ENCODE assay signal across 14 mouse cellular contexts in genomic region chr13:28557032-28557570, GRCm38 (mm10).
A peak's percentile ranks its signal among the peaks of the same experiment; 100 is the strongest.
DNase-seq lines count a peak whose midpoint lies in the region; ATAC-seq lines count a peak whose summit lies in the region.
"Had no signal": no experiment of that assay in that cellular context is flagged by ENCODE, and none has a peak within 500 bp of the region (broad histone marks: within the 10 kb centered on the region; RNA-seq: fewer than 3 reads in every experiment).

No protein-coding gene starts in this region.

- H3K9me3 ChIP-seq in hindbrain, embryonic 11.5 days (ENCODE audit: control insufficient read depth, low read length) = no peaks in the 10 kb centered on the region
- H3K9me3 ChIP-seq in hindbrain, embryonic 13.5 days = no peaks in the 10 kb centered on the region
- no peaks in the 10 kb centered on the region for H3K9me3 ChIP-seq in embryonic facial prominence, embryonic 15.5 days (replicated peaks)
- H3K9me3 ChIP-seq in liver, embryonic 13.5 days (replicated peaks) = no peaks in the 10 kb centered on the region
- H3K9me3 ChIP-seq: midbrain, embryonic 10.5 days had no signal

- no peak overlapping the region for H3K4me3 ChIP-seq in hindbrain, embryonic 11.5 days (ENCODE audit: low read depth, low read length)
- no peak overlapping the region for H3K4me3 ChIP-seq in hindbrain, embryonic 13.5 days
- H3K4me3 ChIP-seq in embryonic facial prominence, embryonic 15.5 days (replicated peaks) = no peak overlapping the region
- no peak overlapping the region for H3K4me3 ChIP-seq in liver, embryonic 13.5 days (replicated peaks)
- H3K4me3 ChIP-seq: midbrain, embryonic 10.5 days had no signal

- DNase-seq in hindbrain, embryonic 11.5 days (ENCODE audit: low spot score) = no peak
- DNase-seq in CD4-positive, CD25-positive, alpha-beta regulatory T cell, adult 2 months (ENCODE audit: low read depth, low spot score) = peak; percentile 37
- no peak for DNase-seq in liver, embryonic 13.5 days
- DNase-seq in right cerebral cortex, postnatal 4 days = no peak
- no peak for DNase-seq in layer of hippocampus, adult 9-11 months
- DNase-seq in thymus, postnatal 0 days (ENCODE audit: low spot score) = no peak
- DNase-seq: adrenal gland, postnatal 14 days; gastrocnemius, postnatal 10 days; heart, postnatal 14 days; kidney, adult 8-10 months had no signal

- WGBS in hindbrain, embryonic 11.5 days = 89% methylated on average over 4 of the region's 4 CpGs
- WGBS in hindbrain, embryonic 13.5 days = 89% methylated on average over 4 of the region's 4 CpGs
- WGBS in embryonic facial prominence, embryonic 15.5 days = 43% methylated on average over 4 of the region's 4 CpGs
- 40% methylated on average over 4 of the region's 4 CpGs for WGBS in liver, embryonic 13.5 days (ENCODE audit: insufficient replicate concordance)

- H3K27me3 ChIP-seq in hindbrain, embryonic 11.5 days (ENCODE audit: control insufficient read depth, insufficient read depth, low read length) = no peaks in the 10 kb centered on the region
- no peaks in the 10 kb centered on the region for H3K27me3 ChIP-seq in hindbrain, embryonic 13.5 days
- no peaks in the 10 kb centered on the region for H3K27me3 ChIP-seq in embryonic facial prominence, embryonic 15.5 days
- no peaks in the 10 kb centered on the region for H3K27me3 ChIP-seq in liver, embryonic 13.5 days

- H3K36me3 ChIP-seq in hindbrain, embryonic 11.5 days (ENCODE audit: control insufficient read depth, insufficient read depth, low read length) = no peaks in the 10 kb centered on the region
- H3K36me3 ChIP-seq in hindbrain, embryonic 13.5 days = no peaks in the 10 kb centered on the region
- H3K36me3 ChIP-seq in embryonic facial prominence, embryonic 15.5 days = no peaks in the 10 kb centered on the region
- H3K36me3 ChIP-seq in liver, embryonic 13.5 days = no peaks in the 10 kb centered on the region

- no peak overlapping the region for H3K4me2 ChIP-seq in hindbrain, embryonic 11.5 days (replicated peaks; ENCODE audit: low read depth, low read length)
- no peak overlapping the region for H3K4me2 ChIP-seq in hindbrain, embryonic 13.5 days
- H3K4me2 ChIP-seq in embryonic facial prominence, embryonic 15.5 days (replicated peaks) = no peak overlapping the region
- H3K4me2 ChIP-seq in liver, embryonic 13.5 days = 0 out of 2 replicates have a peak overlapping the region, but pooled peaks have one; percentile 28

- H3K9ac ChIP-seq in hindbrain, embryonic 11.5 days (ENCODE audit: low read depth, low read length) = no peak overlapping the region
- no peak overlapping the region for H3K9ac ChIP-seq in hindbrain, embryonic 13.5 days
- no peak overlapping the region for H3K9ac ChIP-seq in embryonic facial prominence, embryonic 15.5 days
- H3K9ac ChIP-seq in liver, embryonic 13.5 days = no peak overlapping the region

- H3K27ac ChIP-seq in hindbrain, embryonic 11.5 days (ENCODE audit: low read depth, low read length) = 0 out of 2 replicates have a peak overlapping the region, but pooled peaks have one; percentile 17
- H3K27ac ChIP-seq in hindbrain, embryonic 13.5 days = no peak overlapping the region
- peak overlapping the region; percentile 25; the same call in 1 of the 2 replicates for H3K27ac ChIP-seq in embryonic facial prominence, embryonic 15.5 days (replicated peaks)
- H3K27ac ChIP-seq in liver, embryonic 13.5 days = peak overlapping the region; percentile 75
- H3K27ac ChIP-seq: midbrain, embryonic 10.5 days had no signal

- H3K4me1 ChIP-seq in hindbrain, embryonic 11.5 days (replicated peaks; ENCODE audit: control insufficient read depth, insufficient read depth, low read length) = peaks cover 2% of the 10 kb centered on the region; the same call in 1 of the 2 replicates
- H3K4me1 ChIP-seq in hindbrain, embryonic 13.5 days (replicated peaks) = peaks cover 34% of the 10 kb centered on the region
- peaks cover 41% of the 10 kb centered on the region for H3K4me1 ChIP-seq in embryonic facial prominence, embryonic 15.5 days
- peaks cover 36% of the 10 kb centered on the region for H3K4me1 ChIP-seq in liver, embryonic 13.5 days (replicated peaks)

- no peak for ATAC-seq in hindbrain, embryonic 11.5 days (ENCODE audit: low FRiP score)
- ATAC-seq in hindbrain, embryonic 13.5 days (ENCODE audit: low FRiP score) = no peak
- no peak for ATAC-seq in embryonic facial prominence, embryonic 15.5 days (ENCODE audit: insufficient number of reproducible peaks, low FRiP score, low TSS enrichment, low read depth)
- ATAC-seq in liver, embryonic 13.5 days (ENCODE audit: low read depth) = peak; percentile 67
- ATAC-seq: forebrain, embryonic 16.5 days had no signal
